Mouse (Mus musculus) cerebellum, adult 2 months (tissue): Measurements from ENCODE around the gene Fam227a.

ENCODE experiments used
- CTCF ChIP-seq: fragments of 200-500 bp; IDR thresholded peaks from 2 replicates; pipeline ENCODE4 v1.5.1; 2011; ENCODE audit warnings: low read depth, mild to moderate bottlenecking, control low read depth, low read length, moderate library complexity, borderline replicate concordance; ENCODE audit not compliant: insufficient read depth
- POLR2A ChIP-seq: fragments of 200-500 bp; IDR thresholded peaks from 2 replicates; pipeline ENCODE4 v1.6.1; 2011; ENCODE audit warnings: low read length, control low read depth, borderline replicate concordance; ENCODE audit not compliant: insufficient read depth

DNA sequence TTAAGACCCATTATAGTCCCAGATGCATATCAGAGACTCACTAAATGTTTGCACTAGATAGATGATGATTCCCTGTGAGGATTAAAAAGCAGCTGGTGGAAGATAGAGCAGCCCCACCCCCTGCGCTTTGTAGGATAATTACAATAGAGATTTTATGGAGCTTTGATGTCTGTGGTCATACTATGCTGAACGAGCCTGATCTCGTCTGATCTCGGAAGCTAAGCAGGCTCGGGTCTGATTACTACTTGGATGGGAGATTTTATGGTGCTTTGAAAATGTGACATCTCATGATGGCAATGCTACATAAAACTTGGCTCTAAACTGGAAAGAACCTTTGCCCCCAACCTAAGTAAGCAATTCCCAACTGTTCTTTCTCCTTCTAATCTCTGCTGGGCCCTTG is 33.6 kb upstream of the Fam227a start:
- TF ChIP-seq CTCF (no peak), POLR2A (no peak)
